Mouse (Mus musculus) CH12.LX (cell line): ENCODE data around the gene Igfbp3. TPM values are rescaled to one million over a fixed set of nuclear protein-coding genes. Genes with fewer than 3 reads are reported as not detected.

Experiments
- DNase-seq: peaks from one replicate; pipeline ENCODE4 v3.0.0-alpha.2; 2013; ENCODE audit errors: extremely low read depth
- H3K27ac ChIP-seq: 2 replicates; pipeline ENCODE4 v1.5.1; 2012; ENCODE audit warnings: low read depth, mild to moderate bottlenecking, control low read depth, moderate library complexity; ENCODE audit not compliant: insufficient read depth
- H3K27me3 ChIP-seq: replicated peaks from 2 replicates; pipeline ENCODE3; 2012; ENCODE audit warnings: inconsistent platforms
- H3K36me3 ChIP-seq, 2 experiments: replicated peaks in 1 of 2; 2 replicates each; pipeline versions ENCODE3 to v1.6.1; 2012; ENCODE audit warnings: inconsistent platforms in 1 of 2, low read length in 1 of 2, mild to moderate bottlenecking in 1 of 2, mixed read lengths in 1 of 2, moderate library complexity in 1 of 2; ENCODE audit not compliant: control insufficient read depth in 1 of 2, insufficient read depth in 1 of 2
- H3K4me1 ChIP-seq, 2 experiments: 2 replicates each; pipeline ENCODE4 v1.6.1; 2012; ENCODE audit warnings: inconsistent platforms in 1 of 2, moderate library complexity in 1 of 2; ENCODE audit not compliant: insufficient read depth in 2 of 2, control insufficient read depth in 1 of 2
- H3K4me2 ChIP-seq: 2 replicates; pipeline ENCODE4 v1.6.1; 2012; ENCODE audit warnings: low read depth, mild to moderate bottlenecking, control low read depth; ENCODE audit not compliant: poor library complexity, insufficient read depth, severe bottlenecking
- H3K4me3 ChIP-seq, 3 experiments: fragments of 150-350 bp in 1 of 3; sonication (generic) in 1 of 3; replicated peaks in 1 of 3; 2 replicates each; pipeline versions ENCODE3 to v1.5.1; 2011 to 2012; ENCODE audit warnings: low read depth in 2 of 3, low read length in 2 of 3, mild to moderate bottlenecking in 2 of 3, moderate library complexity in 2 of 3, control low read depth in 1 of 3, improper control_type of control experiment in 1 of 3, inconsistent platforms in 1 of 3, mixed read lengths in 1 of 3; ENCODE audit not compliant: poor library complexity in 1 of 3
- H3K79me2 ChIP-seq: replicated peaks from 2 replicates; pipeline ENCODE4 v1.6.1; 2012; ENCODE audit warnings: mild to moderate bottlenecking, moderate library complexity; ENCODE audit not compliant: control insufficient read depth, poor library complexity, insufficient read depth, severe bottlenecking; ENCODE audit errors: extremely low read depth
- H3K9ac ChIP-seq: 2 replicates; pipeline ENCODE4 v1.6.1; 2012; ENCODE audit warnings: low read depth, mild to moderate bottlenecking, control low read depth, moderate library complexity; ENCODE audit not compliant: insufficient read depth
- H3K9me3 ChIP-seq: replicated peaks from 2 replicates; pipeline ENCODE3; 2012; ENCODE audit warnings: low read length, inconsistent platforms, mixed read lengths
- BHLHE40 ChIP-seq: IDR thresholded peaks from 2 replicates; pipeline ENCODE4 v1.6.1; 2011; ENCODE audit warnings: mild to moderate bottlenecking, low read depth, low read length, improper control_type of control experiment
- CHD1 ChIP-seq: IDR thresholded peaks from 2 replicates; pipeline ENCODE4 v1.6.1; 2012; ENCODE audit warnings: low read depth, low read length, improper control_type of control experiment, inconsistent platforms
- CTCF ChIP-seq, 2 experiments: IDR thresholded peaks in 1 of 2; conservative IDR thresholded peaks in 1 of 2; 2 replicates each; pipeline ENCODE4 v1.5.1; 2011 to 2012; ENCODE audit warnings: low read depth in 2 of 2, low read length in 2 of 2, improper control_type of control experiment in 1 of 2, inconsistent platforms in 1 of 2, mild to moderate bottlenecking in 1 of 2, moderate library complexity in 1 of 2
- E2F4 ChIP-seq: IDR thresholded peaks from 2 replicates; pipeline ENCODE4 v1.6.1; 2011; ENCODE audit warnings: low read depth, low read length, improper control_type of control experiment; ENCODE audit not compliant: insufficient replicate concordance
- ELF1 ChIP-seq: IDR thresholded peaks from 2 replicates; pipeline ENCODE4 v1.6.1; 2014; ENCODE audit warnings: low read depth, mild to moderate bottlenecking, inconsistent platforms, low read length, improper control_type of control experiment
- EP300 ChIP-seq: IDR thresholded peaks from 2 replicates; pipeline ENCODE4 v1.6.1; 2011; ENCODE audit warnings: low read length, improper control_type of control experiment
- ETS1 ChIP-seq: conservative IDR thresholded peaks from 2 replicates; pipeline ENCODE4 v1.6.1; 2012; ENCODE audit warnings: low read depth, mild to moderate bottlenecking, inconsistent platforms, low read length, improper control_type of control experiment, moderate library complexity
- GABPA ChIP-seq: IDR thresholded peaks from 2 replicates; pipeline ENCODE4 v1.6.1; 2012; ENCODE audit warnings: low read depth, low read length, improper control_type of control experiment, inconsistent platforms; ENCODE audit not compliant: insufficient replicate concordance
- HCFC1 ChIP-seq: IDR thresholded peaks from 2 replicates; pipeline ENCODE4 v1.6.1; 2012; ENCODE audit warnings: low read depth, mild to moderate bottlenecking, inconsistent platforms, low read length, improper control_type of control experiment
- IRF4 ChIP-seq: IDR thresholded peaks from 2 replicates; pipeline ENCODE4 v1.6.1; 2014; ENCODE audit warnings: low read depth, mild to moderate bottlenecking, inconsistent platforms, low read length, improper control_type of control experiment
- JUN ChIP-seq: IDR thresholded peaks from 2 replicates; pipeline ENCODE4 v1.6.1; 2011; ENCODE audit warnings: low read depth, mild to moderate bottlenecking, low read length, improper control_type of control experiment, moderate library complexity; ENCODE audit not compliant: insufficient read depth
- JUND ChIP-seq: conservative IDR thresholded peaks from 2 replicates; pipeline ENCODE4 v1.6.1; 2011; ENCODE audit warnings: low read depth, low read length, improper control_type of control experiment
- KAT2A ChIP-seq: IDR thresholded peaks from 2 replicates; pipeline ENCODE4 v1.6.1; 2012; ENCODE audit warnings: low read length, improper control_type of control experiment, inconsistent platforms; ENCODE audit not compliant: insufficient replicate concordance
- MAFK ChIP-seq: IDR thresholded peaks from 2 replicates; pipeline ENCODE4 v1.6.1; 2011; ENCODE audit warnings: low read length, improper control_type of control experiment; ENCODE audit not compliant: insufficient replicate concordance
- MAX ChIP-seq: IDR thresholded peaks from 2 replicates; pipeline ENCODE4 v1.6.1; 2011; ENCODE audit warnings: low read length, improper control_type of control experiment
- MAZ ChIP-seq: IDR thresholded peaks from 2 replicates; pipeline ENCODE4 v1.6.1; 2012; ENCODE audit warnings: low read depth, mild to moderate bottlenecking, inconsistent platforms, low read length, improper control_type of control experiment, moderate library complexity
- MXI1 ChIP-seq: IDR thresholded peaks from 2 replicates; pipeline ENCODE4 v1.6.1; 2011; ENCODE audit warnings: mild to moderate bottlenecking, low read depth, low read length, improper control_type of control experiment
- NELFE ChIP-seq: IDR thresholded peaks from 2 replicates; pipeline ENCODE4 v1.6.1; 2011; ENCODE audit warnings: low read depth, low read length, improper control_type of control experiment
- NRF1 ChIP-seq: IDR thresholded peaks from 2 replicates; pipeline ENCODE4 v1.6.1; 2014; ENCODE audit warnings: low read depth, mild to moderate bottlenecking, inconsistent platforms, low read length, improper control_type of control experiment, moderate library complexity
- POLR2A ChIP-seq: IDR thresholded peaks from 2 replicates; pipeline ENCODE4 v1.6.1; 2011; ENCODE audit warnings: low read depth, mild to moderate bottlenecking, improper control_type of control experiment, low read length
- POLR2AphosphoS2 ChIP-seq: IDR thresholded peaks from 2 replicates; pipeline ENCODE4 v1.6.1; 2011; ENCODE audit warnings: low read depth, low read length, improper control_type of control experiment
- RAD21 ChIP-seq: IDR thresholded peaks from 2 replicates; pipeline ENCODE4 v1.6.1; 2011; ENCODE audit warnings: low read depth, mild to moderate bottlenecking, low read length, improper control_type of control experiment, moderate library complexity
- SMC3 ChIP-seq: IDR thresholded peaks from 2 replicates; pipeline ENCODE4 v1.6.1; 2011; ENCODE audit warnings: low read depth, low read length, improper control_type of control experiment
- TBP ChIP-seq: conservative IDR thresholded peaks from 2 replicates; pipeline ENCODE4 v1.6.1; 2011; ENCODE audit warnings: low read depth, low read length, improper control_type of control experiment
- UBTF ChIP-seq: IDR thresholded peaks from 2 replicates; pipeline ENCODE4 v1.6.1; 2012; ENCODE audit warnings: low read depth, mild to moderate bottlenecking, inconsistent platforms, low read length, improper control_type of control experiment, moderate library complexity
- ZKSCAN1 ChIP-seq: IDR thresholded peaks from 2 replicates; pipeline ENCODE4 v1.6.1; 2012; ENCODE audit warnings: low read depth, inconsistent platforms, low read length, improper control_type of control experiment, borderline replicate concordance
- ZMIZ1 ChIP-seq: IDR thresholded peaks from 2 replicates; pipeline ENCODE4 v1.6.1; 2012; ENCODE audit warnings: low read depth, mild to moderate bottlenecking, inconsistent platforms, low read length, improper control_type of control experiment
- dilution Hi-C: fragments of 300-500 bp; cut with MboI; formaldehyde crosslinking; loops from 2 replicates; pipeline ENCODE4 v1.14.3; 2020; ENCODE audit warnings: low sequenced_read_pairs; ENCODE audit not compliant: extremely low pct_unique_long_range_greater_than_20kb, extremely low pct_ligation_motif_present
- in situ Hi-C: fragments of 300-500 bp; cut with MboI; formaldehyde crosslinking; loops from 3 replicates; pipeline ENCODE4 v1.14.3; 2019; ENCODE audit warnings: low sequenced_read_pairs, low pct_ligation_motif_present, low pct_unique_long_range_greater_than_20kb, mixed read lengths
- polyA plus RNA-seq: library from polyadenylated mRNA; unstranded; fragments of >175 nt; gene quantifications from 2 replicates; pipeline ENCODE4 v1.2.1, GENCODE M21; 2012; ENCODE audit warnings: low read depth; ENCODE audit not compliant: insufficient read length
- total RNA-seq, 2 experiments: library from RNA; depleted of rRNA; stranded (reverse); fragments of 300-350 nt in 1 of 2; fragments of >200 nt in 1 of 2; gene quantifications; 2 replicates each; pipeline ENCODE4 v1.2.3; 2012 to 2014

The Igfbp3 gene
- total and polyA plus RNA-seq, 3 experiments, result not detected

GRCm38 (mm10) chr11:7200393-7200783 lies 13.3 kb downstream of the Igfbp3 start:
- H3K27ac ChIP-seq, result no peak overlapping the region
- H3K4me2 ChIP-seq, result no peak overlapping the region
- no peaks in the 10 kb centered on the region for H3K79me2 ChIP-seq
- no peak for TF ChIP-seq MAZ
- TF ChIP-seq HCFC1, result no peak
- no peak for TF ChIP-seq JUN
- TF ChIP-seq MXI1, result no peak
- TF ChIP-seq KAT2A, result no peak
- no peak for TF ChIP-seq POLR2AphosphoS2
- no peak for TF ChIP-seq ELF1
- no peak for TF ChIP-seq ETS1
- TF ChIP-seq ZKSCAN1, result no peak
- no peak for TF ChIP-seq GABPA
- TF ChIP-seq TBP, result no peak
- TF ChIP-seq MAX, result no peak
- no peak for TF ChIP-seq CTCF (conservative IDR thresholded peaks at IDR 0.05 in 1 of 2, IDR thresholded peaks at IDR 0.05 in 1 of 2; ENCODE audit: low read depth in 2 of 2, low read length in 2 of 2)
- no peak for TF ChIP-seq RAD21
- no peak for TF ChIP-seq NELFE
- TF ChIP-seq EP300, result no peak
- no peak overlapping the region for H3K9ac ChIP-seq
- H3K36me3 ChIP-seq, result no peaks in the 10 kb centered on the region
- dilution Hi-C loops, result no loop called here
- in situ Hi-C loops, result loop anchor here (25.0 kb wide), 1 partner anchor 1037 kb away; no protein-coding TSS in a partner anchor
- no peak for DNase-seq
- no peak overlapping the region for H3K4me3 ChIP-seq
- peaks cover 21% of the 10 kb centered on the region for H3K27me3 ChIP-seq
- peaks cover 39% of the 10 kb centered on the region for H3K9me3 ChIP-seq
- no peaks in the 10 kb centered on the region for H3K4me1 ChIP-seq

- no peak overlapping the region for H3K4me2 ChIP-seq
- dilution Hi-C loops, result no loop called here
- peaks cover 39% of the 10 kb centered on the region for H3K9me3 ChIP-seq
- TF ChIP-seq UBTF (no peak), E2F4 (no peak), ELF1 (no peak), NRF1 (no peak), MAZ (no peak), SMC3 (peak; percentile 53), CHD1 (no peak), POLR2A (no peak), JUND (no peak), BHLHE40 (no peak), RAD21 (peak; percentile 70), MXI1 (no peak), CTCF (conservative IDR thresholded peaks at IDR 0.05 in 1 of 2, IDR thresholded peaks at IDR 0.05 in 1 of 2; ENCODE audit: low read depth in 2 of 2, low read length in 2 of 2) (peak; percentile 80 to 81), NELFE (no peak), MAFK (no peak), ZMIZ1 (no peak), IRF4 (no peak)
- no peak overlapping the region for H3K4me3 ChIP-seq
- DNase-seq, result peak; percentile 58
- H3K79me2 ChIP-seq, result no peaks in the 10 kb centered on the region
- in situ Hi-C loops, result loop anchor here (25.0 kb wide), 1 partner anchor 1037 kb away; no protein-coding TSS in a partner anchor
- H3K4me1 ChIP-seq, result no peaks in the 10 kb centered on the region
- H3K36me3 ChIP-seq, result no peaks in the 10 kb centered on the region
- no peak overlapping the region for H3K9ac ChIP-seq
- no peak overlapping the region for H3K27ac ChIP-seq
- peaks cover 16% of the 10 kb centered on the region for H3K27me3 ChIP-seq
Measured at GRCm38 (mm10) chr11:7199736-7200392, 13.9 kb downstream of the Igfbp3 start.
